Mouse (Mus musculus): ENCODE measurements at regions not wholly inside any gene's neighbourhood (a gene's known extent, or its start where the extent isn't known, plus 50 kb on each side); places are given as distances from the start of the nearest gene placed in this dataset.

DNA sequence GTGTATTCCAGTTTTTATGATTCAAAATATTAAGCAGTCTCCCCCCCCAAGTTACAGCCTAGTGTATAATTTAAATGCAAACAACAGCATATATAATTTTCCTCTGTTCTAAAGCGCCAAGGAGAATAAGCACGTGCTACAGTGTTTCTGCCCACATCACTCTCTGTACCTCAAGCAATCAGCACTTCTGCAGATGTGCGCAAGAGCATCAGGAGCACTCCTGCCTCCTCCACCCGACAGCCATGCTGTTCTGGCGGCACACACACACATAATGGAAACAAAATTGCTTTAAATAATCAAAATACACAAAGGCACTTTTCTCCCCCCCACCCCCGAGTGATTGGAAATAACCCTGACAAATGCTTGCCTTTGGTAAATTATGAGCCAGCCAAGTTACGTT is 78.5 kb upstream of the Adgrl2 start:
- TF ChIP-seq CTCF (IDR thresholded peaks at IDR 0.05) (no peak), EP300 (IDR thresholded peaks at IDR 0.05) (no peak)

Measured in lung, postnatal 0 days (tissue).